Mouse (Mus musculus) bone marrow macrophage, adult 2 months (primary cell): ENCODE results near the gene Bag6. TPM values are rescaled to one million over a fixed set of nuclear protein-coding genes. Genes with fewer than 3 reads are reported as not detected.
"Not testable (repeated sequence)": the region's sequence is repeated elsewhere in the genome, so short reads cannot be mapped to it uniquely, and the experiment has no call there.

Source experiments
- H3K27ac ChIP-seq: 2 replicates; pipeline ENCODE4 v1.5.1; 2012; ENCODE audit warnings: low read depth, low read length; ENCODE audit not compliant: insufficient read depth
- H3K4me1 ChIP-seq: 2 replicates; pipeline ENCODE4 v1.6.1; 2012; ENCODE audit warnings: low read length; ENCODE audit not compliant: control insufficient read depth, insufficient read depth
- H3K4me3 ChIP-seq: 2 replicates; pipeline ENCODE4 v1.5.1; 2012; ENCODE audit warnings: mild to moderate bottlenecking, low read length, moderate library complexity; ENCODE audit not compliant: insufficient read depth
- CTCF ChIP-seq: IDR thresholded peaks from 2 replicates; pipeline ENCODE4 v1.5.1; 2012; ENCODE audit warnings: low read depth, mild to moderate bottlenecking, low read length, moderate library complexity
- POLR2A ChIP-seq: IDR thresholded peaks from 2 replicates; pipeline ENCODE4 v1.6.1; 2012; ENCODE audit warnings: mild to moderate bottlenecking, low read depth, low read length, borderline replicate concordance
- polyA plus RNA-seq: library from polyadenylated mRNA; stranded (reverse); fragments of >200 nt; gene quantifications from 2 replicates; pipeline ENCODE4 v1.2.4, GENCODE M21; 2012; ENCODE audit not compliant: missing spikeins, insufficient read depth, insufficient read length

The Bag6 gene
- polyA plus RNA-seq, 1 experiment: 166 TPM

DNA sequence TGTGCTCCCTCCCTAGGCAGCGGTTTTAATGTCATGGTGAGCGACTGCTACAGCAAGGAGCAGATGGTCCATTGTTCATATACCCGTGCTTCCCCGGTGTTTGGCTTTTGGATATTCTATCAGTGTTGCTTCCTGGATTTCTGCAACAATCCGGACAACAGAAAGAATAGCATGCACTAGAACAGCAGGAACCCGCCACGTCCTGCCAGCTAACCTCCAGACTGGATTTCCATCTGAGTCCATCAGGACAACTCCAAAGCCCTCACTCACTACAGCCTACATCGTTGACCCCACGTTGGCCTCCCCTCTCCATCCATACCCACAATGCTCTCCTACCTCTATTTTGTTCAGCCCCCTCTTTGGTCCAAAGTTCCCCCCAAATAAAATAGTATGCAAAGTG, 23.2 kb upstream of the Bag6 start:
- H3K27ac ChIP-seq: no peak overlapping the region
- TF ChIP-seq CTCF: no peak
- no peak for TF ChIP-seq POLR2A
- H3K4me1 ChIP-seq: no peaks in the 10 kb centered on the region
- H3K4me3 ChIP-seq: no peak overlapping the region

- Histone ChIP-seq H3K27ac (no peak within 1 kb of the TSS), H3K4me3 (no peak within 1 kb of the TSS), H3K4me1 (peaks cover 4% of the 10 kb centered on the region; the same call in 1 of the 2 replicates)
- TF ChIP-seq CTCF (peak; percentile 19; the same call in 1 of the 2 replicates), POLR2A (no peak)
Observed at GRCm38 (mm10) chr17:35115046-35116019, 19.6 kb upstream of the Bag6 start, which contains the start of gene Ly6g5b. Gene Ly6g5b, minus strand, starts transcription at chr17:35115428.

DNA sequence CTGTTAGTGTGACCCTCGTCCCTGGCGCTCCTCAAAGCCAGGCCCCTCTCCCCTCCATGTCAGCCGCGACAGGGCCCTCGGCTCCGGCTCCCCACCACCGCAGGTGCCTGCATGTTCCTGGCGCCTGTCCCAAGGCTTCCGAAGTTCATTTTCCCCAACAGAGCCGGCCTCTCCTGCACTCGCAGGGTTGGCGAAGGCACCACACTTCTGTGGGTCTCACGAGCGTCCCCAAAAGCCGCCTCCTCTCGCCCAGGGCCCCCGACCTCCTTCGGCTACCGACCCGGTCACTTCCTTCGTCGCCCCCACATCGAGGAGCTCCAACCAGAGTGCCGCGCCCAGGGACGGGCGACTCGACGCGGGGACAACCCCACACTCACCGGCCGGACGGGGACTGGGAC, 14.2 kb upstream of the Bag6 start:
- Histone ChIP-seq H3K4me1 (peaks cover 15% of the 10 kb centered on the region), H3K27ac (peak overlapping the region; percentile 44; the same call in 1 of the 2 replicates), H3K4me3 (peak overlapping the region; percentile 85)
- no peak for TF ChIP-seq CTCF
- TF ChIP-seq POLR2A: no peak

GRCm38 (mm10) chr17:35121143-35121799, 13.7 kb upstream of the Bag6 start, which contains the start of gene Gpank1:
Gene Gpank1, plus strand, starts transcription at chr17:35121455.
- TF ChIP-seq CTCF (no peak), POLR2A (no peak)
- peak within 1 kb of the TSS; percentile 85 for H3K4me3 ChIP-seq
- peak within 1 kb of the TSS; percentile 65 for H3K27ac ChIP-seq
- H3K4me1 ChIP-seq: peaks cover 15% of the 10 kb centered on the region

GRCm38 (mm10) chr17:35121871-35122303, 13.1 kb upstream of the Bag6 start, which contains the start of gene Csnk2b:
Gene Csnk2b, minus strand, starts transcription at chr17:35122053.
- TF ChIP-seq CTCF (no peak), POLR2A (no peak)
- peaks cover 15% of the 10 kb centered on the region for H3K4me1 ChIP-seq
- peak within 1 kb of the TSS; percentile 85 for H3K4me3 ChIP-seq
- peak within 1 kb of the TSS; percentile 65 for H3K27ac ChIP-seq

- H3K4me3 ChIP-seq, H3K27ac ChIP-seq: not testable (repeated sequence)
- peaks cover 24% of the 10 kb centered on the region for H3K4me1 ChIP-seq
Observed at GRCm38 (mm10) chr17:35123287-35123686, 11.7 kb upstream of the Bag6 start.

GRCm38 (mm10) chr17:35124261-35124896, 10.6 kb upstream of the Bag6 start:
- H3K4me1 ChIP-seq: peaks cover 24% of the 10 kb centered on the region
- H3K4me3 ChIP-seq, H3K27ac ChIP-seq: not testable (repeated sequence)

DNA sequence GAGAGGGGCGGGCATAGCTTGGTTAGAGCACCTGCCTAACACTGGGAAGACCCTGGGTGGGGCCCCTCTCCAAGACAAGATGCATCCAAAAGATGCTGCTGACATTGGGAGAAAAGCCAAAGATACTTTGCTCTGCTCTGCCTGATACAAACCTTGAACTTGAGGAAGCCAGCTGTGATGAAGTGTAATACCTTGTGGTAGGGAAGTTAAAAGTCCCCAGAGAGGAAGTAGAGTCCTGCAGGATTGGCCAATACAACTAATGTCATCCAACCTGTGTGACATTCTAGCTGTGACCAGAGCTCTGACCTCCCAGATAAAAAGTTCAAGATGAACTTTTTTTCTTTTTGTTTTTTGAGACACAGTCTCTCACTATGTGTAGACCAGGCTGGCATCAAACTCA, 9.9 kb upstream of the Bag6 start:
- TF ChIP-seq POLR2A (no peak), CTCF (no peak)
- H3K4me1 ChIP-seq: peaks cover 20% of the 10 kb centered on the region
- no peak overlapping the region for H3K4me3 ChIP-seq
- H3K27ac ChIP-seq: no peak overlapping the region; the same call in 1 of the 2 replicates

GRCm38 (mm10) chr17:35125578-35125977, 9.4 kb upstream of the Bag6 start:
- Histone ChIP-seq H3K4me3 (peak overlapping the region; percentile 80), H3K4me1 (peaks cover 20% of the 10 kb centered on the region), H3K27ac (peak overlapping the region; percentile 88)
- TF ChIP-seq CTCF (no peak), POLR2A (no peak)

DNA sequence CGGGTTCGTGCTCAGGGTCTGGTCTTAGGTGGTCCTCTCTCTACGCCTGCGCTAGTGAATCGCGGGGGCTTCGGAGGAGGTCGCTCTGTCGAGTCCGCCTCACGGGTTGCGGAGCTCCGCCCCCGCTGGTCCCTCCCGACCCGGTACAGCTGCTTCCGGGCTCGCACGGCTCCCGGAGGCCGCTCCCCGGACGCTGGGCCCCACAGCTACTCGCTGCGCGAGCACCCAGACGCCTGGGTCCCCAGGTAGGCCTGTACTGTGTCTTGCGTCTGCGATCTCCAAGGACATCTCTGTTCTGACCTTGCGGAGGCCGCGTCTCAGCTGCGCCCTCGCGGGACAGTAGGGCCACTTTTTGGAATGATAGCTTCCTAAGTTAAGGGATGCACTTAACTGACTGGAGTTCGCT, 8.8 kb upstream of the Bag6 start, which contains the start of gene D17H6S53E:
Gene D17H6S53E, plus strand, starts transcription at position 168 of the 406 bp plus-strand sequence.
- H3K4me1 ChIP-seq: peaks cover 20% of the 10 kb centered on the region
- TF ChIP-seq CTCF (no peak), POLR2A (no peak)
- H3K4me3 ChIP-seq: peak within 1 kb of the TSS; percentile 80
- H3K27ac ChIP-seq: peak within 1 kb of the TSS; percentile 88
